Mouse (Mus musculus) WW6 (cell line): ENCODE data around the gene Mboat2.

Experiments used
- DNase-seq: peaks from one replicate; pipeline ENCODE4 v3.0.0-alpha.2; 2013; ENCODE audit warnings: low read depth, low spot score

Mboat2 gene

DNA sequence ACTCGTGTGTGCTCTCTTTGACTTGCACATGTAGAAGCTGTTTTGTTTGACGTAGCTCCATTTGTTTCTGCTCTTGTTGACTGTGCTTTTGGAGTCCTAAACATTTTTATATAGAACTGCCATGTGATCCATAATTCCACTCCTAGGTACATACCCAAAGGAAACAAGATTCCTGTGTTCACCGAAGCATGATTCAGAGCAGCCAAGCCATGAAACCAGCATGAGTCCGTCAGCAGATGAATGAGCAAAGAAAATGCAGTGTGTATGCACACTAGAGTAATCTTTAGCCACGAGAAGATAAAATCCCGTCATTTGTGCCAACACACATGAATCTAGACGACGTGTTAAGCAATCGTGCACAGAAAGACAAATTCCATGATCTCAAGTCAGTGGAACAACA is 67.5 kb downstream of the Mboat2 start:
- DNase-seq, result no peak

DNA sequence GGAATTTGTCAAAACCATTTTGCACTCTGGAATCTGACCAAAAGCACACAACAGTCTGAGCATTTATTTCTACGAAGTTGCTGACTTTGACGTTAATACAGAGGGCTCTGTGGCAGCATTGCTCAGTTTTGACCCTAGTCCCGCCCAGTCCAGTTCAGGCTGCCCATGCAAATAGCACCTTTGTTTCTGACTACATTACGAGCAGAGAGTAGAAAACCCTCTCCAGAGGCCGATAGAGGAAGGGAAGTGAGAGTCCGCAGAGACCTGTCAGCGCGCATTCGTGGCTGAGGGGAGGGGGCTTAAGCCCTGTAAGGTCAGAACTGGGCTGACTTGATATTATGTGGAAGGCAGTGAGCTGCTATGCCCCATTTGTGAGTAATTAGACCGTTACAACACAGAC is 69.0 kb downstream of the Mboat2 start:
- DNase-seq, result no peak

DNA sequence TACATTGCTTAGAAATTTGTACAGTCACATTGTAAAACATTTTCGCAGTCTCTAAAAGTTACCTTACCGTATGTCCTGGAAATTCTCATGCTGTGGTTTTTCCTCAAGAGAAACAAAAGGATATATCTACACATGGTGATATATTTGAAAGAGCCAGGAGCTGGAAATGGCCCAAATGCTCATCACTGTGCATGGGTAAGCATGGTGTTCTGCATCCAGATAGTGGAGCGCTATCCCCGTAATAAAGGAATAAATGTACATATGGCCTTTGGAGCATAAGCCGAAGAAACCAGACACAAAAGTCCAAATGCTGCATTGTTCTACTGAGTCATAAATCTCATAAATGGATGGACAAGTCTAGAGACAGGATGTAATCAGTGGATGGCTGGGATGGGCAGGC is 72.1 kb downstream of the Mboat2 start:
- DNase-seq, result no peak

DNA sequence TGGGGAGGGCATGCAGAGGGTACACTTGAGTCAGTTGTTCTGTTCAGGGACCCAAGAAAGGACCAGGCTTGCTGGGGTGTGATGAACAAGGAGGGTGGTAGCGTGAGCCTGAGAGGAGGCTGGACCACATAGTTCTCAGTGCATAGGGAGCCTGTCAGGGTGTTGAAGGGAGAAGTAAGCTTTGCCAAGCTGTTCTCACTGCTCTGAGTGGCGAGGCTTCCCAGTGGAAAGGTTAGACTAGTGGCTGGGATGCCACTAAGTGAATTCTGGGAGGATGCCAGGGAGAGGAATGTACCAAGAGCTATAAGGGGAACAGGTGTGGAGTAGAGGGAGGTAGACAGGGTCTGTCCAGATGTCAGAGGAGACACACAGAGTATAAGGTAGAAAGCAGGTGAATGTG is 77.2 kb downstream of the Mboat2 start:
- DNase-seq, result no peak

DNA sequence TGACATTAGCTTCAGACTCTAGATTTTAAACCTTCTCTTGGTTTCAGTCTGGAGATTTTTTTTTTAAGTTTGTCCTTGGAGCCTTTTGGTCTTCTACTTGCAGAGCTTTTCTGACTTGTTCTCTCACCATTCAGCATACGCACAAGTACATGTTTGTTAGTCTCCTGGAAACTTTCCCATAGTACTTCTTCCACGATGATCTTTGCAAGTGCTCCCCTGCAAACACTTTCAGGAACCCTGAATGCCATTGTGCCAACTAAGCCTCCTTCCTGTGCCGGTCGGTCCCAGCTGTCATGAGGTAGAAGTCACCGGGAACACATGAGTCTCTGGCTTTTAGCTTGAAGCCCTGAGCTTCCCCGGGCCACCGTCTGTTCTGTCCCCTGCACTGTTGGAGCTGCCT is 79.0 kb downstream of the Mboat2 start:
- DNase-seq, result no peak

DNA sequence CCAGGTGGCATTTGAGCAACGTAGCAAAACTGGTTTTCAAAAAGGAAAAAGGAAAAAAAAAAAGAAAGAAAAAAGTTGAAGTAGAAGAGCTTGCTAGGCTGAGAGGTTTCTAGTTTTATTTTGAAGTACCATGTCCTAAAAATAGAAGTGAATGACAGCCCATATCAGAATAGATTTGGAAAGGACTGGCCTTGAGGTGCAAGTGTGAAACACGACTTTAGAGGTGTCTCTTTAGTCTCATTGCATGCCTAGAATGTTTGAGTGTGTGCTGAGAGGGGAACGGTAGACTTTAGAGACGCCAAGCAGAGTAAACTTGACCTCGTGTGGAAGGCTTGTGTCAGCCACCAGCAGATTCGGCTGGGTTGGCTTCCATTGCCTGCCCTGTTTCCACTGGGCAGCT is 81.5 kb downstream of the Mboat2 start:
- no peak for DNase-seq

DNA sequence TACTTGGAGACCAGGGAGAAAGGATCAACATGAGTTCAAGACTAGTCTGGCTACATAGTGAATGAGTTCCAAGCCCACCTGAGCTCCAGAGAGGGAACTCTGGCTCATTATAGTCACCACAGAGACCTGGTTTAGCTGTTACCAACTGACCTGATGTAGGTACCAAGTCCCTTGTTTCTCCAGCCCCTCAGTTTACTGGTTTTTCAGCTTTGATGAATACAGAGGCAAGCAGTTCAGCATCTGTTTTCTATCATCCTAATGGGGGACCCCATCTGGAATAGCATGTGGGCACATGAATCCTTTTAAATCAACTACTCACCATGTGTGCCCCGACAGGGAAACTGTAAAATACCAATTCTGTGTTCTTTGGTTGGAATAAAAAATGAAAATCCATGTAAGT is 82.2 kb downstream of the Mboat2 start:
- no peak for DNase-seq

DNA sequence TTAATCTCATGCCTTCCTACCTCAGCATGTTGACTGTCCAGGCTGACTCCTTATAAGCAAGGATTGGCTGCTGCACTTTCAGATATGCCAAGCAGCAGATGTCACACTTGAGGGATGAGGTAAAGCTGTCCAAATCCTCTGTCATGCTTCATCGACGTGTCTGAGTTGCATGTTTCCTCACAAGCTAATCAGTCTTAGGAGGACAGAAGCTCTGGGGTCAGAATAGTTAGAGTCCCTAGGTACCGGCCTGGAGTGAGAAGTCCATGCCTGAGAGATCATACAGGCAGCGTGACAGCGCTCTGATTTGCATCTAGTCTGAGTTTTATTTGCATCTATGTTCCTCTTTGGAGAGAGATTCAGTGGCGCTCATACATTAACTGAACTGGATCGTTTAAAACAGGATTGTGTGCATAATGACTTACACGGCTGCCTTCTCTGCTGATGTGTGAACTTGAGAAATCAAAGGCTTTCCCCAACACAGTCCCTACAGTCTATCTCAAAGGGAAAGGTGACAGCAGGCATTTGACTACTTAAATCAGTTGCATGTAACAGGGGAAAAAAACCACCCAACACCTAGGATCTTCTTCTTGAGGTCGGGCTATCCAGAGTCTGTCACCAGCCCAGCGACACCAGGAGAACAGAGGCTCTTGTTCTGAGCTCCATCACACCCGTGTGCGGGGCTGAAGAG is 88.0 kb downstream of the Mboat2 start:
- no peak for DNase-seq

DNA sequence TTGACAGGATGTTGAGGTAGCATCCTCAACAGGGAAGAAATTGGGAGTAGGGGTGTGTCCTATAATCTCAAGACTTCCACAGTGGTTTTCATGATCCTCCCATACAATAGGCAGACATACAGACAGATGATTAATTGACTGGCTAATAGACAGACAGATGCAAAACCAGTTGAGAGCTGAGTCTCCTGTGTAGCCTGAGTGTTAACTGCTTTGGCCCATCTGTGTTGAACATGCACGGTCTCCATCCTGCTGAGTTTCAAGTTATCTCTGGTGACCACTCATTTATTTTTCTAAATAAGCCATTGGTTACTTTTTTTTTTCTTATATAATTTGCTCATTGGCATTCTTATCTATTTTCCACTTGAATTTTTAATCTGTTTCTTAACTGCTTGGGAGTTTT is 90.2 kb downstream of the Mboat2 start:
- DNase-seq, result no peak

DNA sequence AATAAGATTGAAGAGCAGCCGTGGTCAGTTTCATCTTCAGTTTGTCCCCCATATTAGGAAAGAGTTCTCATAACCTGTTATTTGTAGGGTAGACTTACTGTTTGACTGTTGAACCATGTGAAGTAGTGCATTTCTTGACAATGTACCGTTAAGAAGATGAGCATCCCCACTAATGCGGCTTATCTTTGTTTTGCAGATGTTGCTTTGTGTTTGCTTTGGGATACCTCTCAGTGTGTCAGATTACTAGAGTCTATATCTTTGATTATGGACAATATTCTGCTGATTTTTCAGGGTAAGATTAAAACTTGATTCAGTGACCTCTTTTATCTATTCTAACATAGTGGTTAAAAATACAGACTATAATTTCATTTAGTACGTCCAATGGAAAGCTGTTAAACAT is 93.3 kb downstream of the Mboat2 start:
- DNase-seq, result no peak

DNA sequence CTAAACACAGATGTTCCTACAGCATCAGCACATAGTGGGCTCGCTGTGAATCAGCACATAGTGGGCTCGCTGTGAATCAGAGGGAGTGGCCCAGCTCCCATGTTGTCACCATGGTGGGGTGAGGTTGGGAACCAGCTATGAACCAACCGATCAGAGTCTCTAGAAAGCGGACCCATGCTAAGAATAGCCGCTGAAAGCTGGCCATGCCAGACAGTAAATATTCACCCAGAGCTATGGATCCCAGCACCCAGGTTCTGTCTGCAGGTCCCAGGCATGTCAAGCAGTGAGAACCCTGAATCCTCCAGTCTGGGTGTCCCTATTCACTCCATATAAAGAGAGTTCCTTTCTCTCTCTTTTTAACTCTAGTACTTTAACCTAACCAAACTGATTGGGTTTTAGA is 94.6 kb downstream of the Mboat2 start:
- DNase-seq, result no peak

DNA sequence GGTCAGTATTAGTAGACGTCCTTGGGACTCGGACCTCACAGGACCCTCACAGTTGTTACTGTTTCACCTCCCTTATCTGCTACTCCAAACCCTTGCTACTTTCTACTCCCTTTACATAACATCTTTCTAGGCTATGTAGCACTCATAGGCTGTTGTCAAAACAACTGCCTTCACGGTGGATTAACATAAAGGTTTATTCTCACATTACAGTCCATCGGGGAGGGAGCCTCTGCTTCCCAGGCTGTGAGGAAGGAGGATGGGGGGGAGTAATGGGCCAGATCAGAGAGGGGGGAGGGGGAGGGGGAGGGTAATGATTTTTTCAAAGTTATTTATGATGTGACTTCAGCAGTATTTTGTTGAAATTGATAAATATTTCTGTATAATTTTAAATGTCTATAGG is 95.0 kb downstream of the Mboat2 start:
- no peak for DNase-seq

DNA sequence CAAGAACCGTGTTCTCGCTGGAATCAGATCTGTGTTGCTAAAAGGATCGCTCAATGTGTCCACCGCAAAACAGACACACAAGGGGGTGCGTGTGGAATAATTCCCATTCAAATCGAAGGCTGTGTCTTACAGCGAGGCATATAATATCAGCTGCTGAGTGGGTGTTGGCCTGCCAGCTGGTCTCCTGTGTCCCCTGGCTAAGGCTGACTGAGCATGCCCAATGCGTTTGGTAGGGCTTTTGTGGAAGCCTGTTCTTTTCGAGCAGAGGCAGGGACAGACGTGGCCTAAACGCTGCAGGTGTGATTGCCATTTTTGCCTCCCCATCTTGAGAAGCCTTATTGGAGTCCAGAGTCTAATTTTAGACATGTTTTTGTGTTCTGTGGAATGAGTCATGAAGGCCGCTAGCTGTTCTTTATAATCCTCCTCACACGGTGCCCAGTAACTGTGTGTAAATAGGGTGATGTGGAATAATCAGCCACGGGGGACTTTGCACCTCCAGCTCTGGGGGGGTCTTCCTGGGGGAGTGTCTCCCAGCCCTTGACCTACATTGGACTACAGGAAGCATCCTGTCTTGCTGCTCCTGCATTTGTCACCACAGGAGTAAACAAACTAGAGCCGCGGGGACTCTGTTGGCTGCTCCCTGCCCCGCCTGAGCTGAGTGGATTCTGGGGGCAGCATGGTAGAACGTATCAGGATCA is 97.5 kb downstream of the Mboat2 start:
- no peak for DNase-seq

DNA sequence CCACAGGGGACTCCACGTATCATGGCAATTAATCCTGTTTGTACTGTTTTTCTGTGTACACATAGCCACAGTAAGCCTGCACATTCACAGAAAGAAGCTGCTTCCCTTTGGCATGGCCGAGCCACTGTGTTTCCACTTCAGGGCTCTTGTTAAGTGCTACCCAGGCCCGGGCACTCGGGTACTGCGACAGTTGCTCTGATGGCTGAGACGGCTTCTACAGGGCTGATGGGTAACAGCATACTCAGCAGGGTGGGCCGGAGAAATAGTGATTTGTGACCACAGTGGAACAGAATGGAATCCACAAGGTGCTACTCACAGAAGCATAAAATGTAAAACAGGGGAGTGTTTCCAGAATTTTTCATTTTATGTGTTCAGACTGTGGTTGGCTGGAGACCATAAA is 98.4 kb downstream of the Mboat2 start:
- no peak for DNase-seq

DNA sequence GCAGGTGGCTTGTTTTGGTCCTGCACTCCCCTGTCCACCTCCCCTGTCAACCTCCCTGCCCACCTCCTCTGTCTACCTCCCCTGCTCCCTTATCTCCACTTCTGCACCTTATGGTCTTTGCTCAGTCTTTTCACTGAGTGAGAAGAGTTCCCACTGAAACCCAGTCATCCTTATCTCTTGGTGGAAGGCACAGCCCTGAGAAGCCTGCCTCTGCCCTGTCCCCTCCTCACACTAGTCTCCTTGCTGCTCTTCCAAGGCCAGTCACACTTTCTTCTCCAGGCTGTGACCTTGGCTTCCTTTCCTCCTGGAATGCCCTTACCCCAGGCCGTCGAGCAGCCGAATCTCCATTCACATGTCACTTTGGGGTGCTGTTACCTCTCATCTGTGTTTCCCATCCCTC is 100.1 kb downstream of the Mboat2 start:
- DNase-seq, result no peak

DNA sequence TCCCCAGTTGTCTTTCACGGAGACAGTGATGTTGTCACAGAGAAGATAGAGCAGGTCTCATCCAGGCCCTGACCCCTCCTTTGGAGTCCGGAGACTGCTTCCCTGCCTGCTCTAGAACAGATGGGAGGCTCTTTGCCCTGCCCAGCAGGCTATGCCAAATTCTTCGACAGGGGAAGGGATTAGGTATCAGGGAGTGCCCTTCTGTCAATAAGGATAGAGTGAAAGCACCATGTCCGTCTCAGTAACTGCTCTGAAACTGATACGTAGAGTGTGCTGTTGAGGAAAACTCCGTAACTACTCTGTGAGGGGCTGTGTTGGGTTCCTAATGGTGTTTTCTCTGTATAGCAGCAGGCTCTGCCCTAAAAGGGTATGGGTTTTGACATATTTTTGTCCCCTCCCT is 101.4 kb downstream of the Mboat2 start:
- DNase-seq, result no peak

DNA sequence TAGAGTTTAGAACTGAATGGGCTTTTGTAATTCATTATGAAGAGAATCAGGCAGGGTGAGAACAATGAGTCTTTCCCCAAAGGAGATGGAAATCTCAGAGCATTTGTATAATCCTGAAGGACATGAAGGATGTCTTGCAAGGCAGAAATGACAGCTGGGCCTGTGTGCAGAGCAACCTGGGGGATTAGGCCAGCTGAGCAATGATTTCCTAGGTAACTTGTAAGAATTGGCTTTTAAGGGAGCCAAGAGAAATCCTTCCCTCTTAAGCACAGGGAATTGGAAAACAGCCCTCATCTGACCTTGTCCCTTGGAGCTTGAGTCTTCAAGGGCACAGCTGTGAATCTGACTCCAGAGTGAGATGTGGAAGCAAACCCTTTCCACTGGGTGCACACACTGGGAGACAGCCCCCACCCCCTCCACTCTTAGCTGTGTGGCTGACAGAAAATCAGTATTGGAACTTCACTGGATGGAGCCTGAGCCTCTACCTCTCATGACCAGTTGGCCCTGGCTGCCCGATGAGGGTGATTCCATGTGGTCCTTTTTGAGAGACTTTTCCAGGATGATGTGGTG is 102.6 kb downstream of the Mboat2 start:
- no peak for DNase-seq

DNA sequence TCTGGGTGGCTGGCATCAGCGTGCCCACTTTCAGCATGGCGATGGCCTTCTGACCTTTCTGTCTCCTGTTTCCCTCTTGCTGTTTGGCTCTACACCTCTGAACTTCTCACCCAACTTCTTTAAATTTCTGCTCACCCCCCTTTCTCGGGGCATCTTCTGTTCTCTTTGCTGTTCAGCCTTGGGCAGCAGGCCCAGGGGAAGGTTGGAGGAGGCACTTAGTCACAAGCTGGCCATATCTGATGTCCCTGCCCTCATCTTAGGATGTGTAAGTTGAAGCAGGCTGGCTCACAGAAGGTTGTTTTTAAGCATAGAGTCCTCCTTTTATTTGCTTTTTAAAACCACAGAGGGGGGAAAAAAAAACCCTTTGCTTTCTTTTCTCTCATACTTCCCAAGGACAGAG is 103.3 kb downstream of the Mboat2 start:
- no peak for DNase-seq

DNA sequence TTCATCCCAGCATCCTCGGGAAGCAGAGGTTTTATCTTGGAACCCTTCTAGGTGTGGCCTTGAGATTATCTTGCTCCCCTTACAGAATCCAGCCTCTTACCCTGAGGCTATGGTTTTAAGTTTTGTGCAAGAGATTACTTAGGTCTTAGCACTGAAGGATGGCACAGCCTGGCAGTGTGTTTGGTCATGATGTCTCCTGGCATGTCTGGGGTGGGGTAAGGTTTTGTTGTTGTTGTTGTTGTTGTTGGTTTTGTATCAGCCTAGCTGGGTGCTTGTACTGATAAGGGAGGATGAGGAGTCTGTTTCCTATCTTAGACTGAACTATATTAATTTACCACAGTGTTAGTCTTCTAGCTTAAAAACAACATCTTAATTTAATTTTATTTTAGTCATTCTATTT is 105.6 kb downstream of the Mboat2 start:
- DNase-seq, result no peak

DNA sequence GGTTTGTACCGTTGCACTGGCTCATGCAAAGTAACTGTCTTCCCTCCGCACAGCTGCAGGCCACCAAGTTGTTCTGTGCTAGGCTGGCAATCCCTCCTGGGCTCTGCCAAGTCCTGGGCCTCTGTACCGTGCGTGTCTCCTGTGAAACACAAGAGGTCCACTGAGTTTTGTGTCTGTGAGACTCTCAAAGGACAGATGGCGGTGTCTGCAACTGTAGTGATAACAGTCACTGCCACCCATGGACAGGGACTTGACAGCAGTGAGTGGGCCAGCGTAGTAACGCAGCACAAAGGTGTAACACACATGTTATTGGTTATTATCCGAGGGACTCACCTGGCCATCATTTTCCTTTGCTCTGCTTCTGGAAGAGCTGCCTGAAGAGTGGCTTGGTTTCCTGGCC is 108.7 kb downstream of the Mboat2 start:
- DNase-seq, result no peak

DNA sequence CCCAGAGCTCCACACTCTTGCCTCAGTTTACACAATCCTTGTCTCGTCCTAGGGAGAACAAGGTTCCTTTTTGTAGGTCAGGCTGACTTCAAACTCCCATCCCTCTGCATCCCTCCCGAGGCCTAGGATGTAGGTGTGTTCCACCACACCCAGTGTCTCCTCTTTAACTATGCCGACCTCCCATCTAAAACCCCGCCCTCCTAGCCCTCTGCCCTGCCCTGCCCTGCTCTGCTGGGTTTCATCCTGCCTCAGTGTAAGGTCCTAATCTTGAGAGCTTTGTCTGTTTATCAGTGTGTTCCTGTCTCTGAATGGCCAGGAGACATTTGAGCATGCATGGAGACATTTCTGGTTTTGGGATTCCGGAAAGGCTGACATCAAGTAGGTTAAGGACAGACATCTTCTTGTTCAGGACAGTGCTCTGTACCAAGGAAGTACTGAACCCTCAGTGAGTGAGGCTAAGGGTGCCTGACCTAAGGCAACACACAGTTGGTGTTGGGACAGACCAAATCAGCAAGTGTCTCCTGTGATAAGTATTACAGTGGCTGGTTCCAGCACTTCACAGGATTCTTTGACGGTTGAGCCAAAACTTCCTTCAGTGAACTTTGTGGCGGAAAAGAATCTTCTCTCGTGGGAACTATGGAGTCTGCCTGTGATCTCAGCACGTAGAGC is 112.1 kb downstream of the Mboat2 start:
- DNase-seq, result no peak

DNA sequence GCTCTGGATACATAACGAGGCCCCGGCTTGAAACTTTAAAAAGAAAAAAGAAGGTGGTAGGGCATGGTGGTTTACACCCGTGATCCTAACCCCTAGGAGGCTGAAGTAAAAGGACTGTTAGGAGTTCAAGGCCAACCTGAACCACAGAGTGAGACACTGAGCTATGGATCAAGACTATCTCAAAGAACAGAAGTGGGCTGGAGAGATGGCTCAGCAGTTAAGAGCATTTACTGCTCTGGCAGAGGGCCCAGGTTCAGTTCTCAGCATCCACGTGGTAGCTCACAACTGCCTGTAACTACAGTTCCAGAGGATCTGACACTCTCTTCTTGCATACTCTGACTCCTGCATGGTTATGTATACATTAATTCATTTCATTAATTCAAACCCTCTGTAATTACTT is 112.7 kb downstream of the Mboat2 start:
- DNase-seq, result no peak

DNA sequence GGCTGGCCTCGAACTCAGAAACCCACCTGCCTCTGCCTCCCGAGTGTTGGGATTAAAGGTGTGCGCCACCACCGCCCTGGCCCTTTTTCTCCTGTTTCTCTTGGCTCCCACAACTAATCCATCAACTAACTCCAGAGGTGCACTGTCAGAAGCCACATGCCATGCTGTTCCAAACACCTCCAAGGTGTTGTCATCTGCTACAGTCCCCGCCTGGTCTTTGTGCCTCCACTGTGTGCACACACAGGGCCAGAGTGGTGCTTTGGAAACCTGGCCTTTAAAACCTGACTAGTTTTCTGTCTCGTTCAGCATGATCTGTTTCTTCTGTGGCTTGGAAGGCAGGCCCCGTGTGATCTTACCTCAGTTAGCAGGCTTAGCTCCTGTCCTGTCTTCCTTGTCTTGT is 113.9 kb downstream of the Mboat2 start:
- no peak for DNase-seq
